Mouse (Mus musculus) cerebellum, postnatal 14 days (tissue): Measurements from ENCODE around the gene Naa11.

Experiments
- DNase-seq, 2 experiments: peaks; one replicate each; pipeline ENCODE4 v3.0.0; 2021; ENCODE audit warnings: mixed read lengths in 2 of 2

Gene Naa11

GRCm38 (mm10) chr5:97392160-97392559 lies at the start of gene Naa11:
TSS of gene Naa11 (minus strand) at chr5:97392379.
- DNase-seq, result no peak

GRCm38 (mm10) chr5:97432512-97432911 lies 40.3 kb upstream of the Naa11 start:
- DNase-seq, result no peak

DNA sequence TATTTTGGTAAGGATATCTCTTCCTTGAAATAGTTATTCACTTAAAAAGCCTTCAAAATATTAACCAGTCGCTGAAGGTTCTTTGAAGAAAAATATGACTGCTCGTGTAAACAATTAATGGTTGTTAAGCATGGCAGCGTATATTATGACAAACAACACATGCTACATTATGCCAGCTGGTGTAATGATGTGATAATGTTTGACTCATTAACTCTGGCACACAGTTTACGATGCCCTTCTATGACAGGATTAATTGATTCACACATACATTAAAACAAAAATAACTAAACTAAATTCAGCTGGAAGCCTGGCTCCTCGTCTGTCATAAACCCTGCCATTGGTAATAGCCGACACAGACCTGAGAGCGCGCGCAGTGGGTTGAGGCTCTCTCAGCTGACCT lies 37.8 kb upstream of the Naa11 start:
- no peak for DNase-seq

DNA sequence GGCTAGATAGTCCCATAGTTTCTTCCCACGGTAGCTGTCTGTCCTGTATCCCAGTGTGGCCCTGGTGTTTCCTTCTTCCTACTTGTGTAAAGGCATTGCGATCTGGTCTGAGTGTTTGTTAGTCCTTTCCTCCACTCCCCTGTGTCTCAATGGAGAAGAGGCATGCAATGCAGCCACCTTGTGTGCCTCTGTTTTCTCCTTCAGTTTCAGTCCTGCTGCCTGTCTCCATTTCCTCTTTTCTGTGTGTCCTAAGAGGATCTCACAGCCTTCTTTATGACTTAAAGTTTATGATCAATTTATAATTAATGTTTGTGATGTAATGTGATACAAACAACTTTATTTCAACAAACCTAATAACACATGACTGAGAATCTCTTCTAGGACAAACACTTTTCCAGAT lies 29.5 kb upstream of the Naa11 start:
- DNase-seq, result no peak

- peak in 1 of 2 experiments; percentile 19 for DNase-seq
Measured at GRCm38 (mm10) chr5:97417185-97417584, 25.0 kb upstream of the Naa11 start.

GRCm38 (mm10) chr5:97415837-97416236 lies 23.7 kb upstream of the Naa11 start:
- DNase-seq, result peak; percentile 73 to 76

DNA sequence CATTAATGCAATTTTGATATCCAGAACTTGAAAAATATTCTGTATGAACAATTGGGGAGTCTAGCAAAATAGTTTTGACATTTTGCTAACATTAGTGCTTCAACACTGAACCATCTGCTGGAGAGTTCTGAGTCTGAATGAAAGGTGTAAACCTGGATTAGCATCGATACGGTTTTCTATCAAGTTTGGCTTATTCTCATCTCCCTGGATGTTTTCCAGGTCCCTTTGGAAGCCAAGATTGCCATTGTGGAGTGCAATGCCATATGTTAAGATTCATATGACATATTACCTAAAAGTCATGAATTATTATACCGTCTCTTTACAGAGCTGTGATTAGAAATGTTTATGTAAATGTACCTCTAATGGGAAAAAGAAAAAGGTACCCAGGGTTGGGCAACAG lies 21.5 kb upstream of the Naa11 start:
- peak; percentile 21 to 61 for DNase-seq

DNA sequence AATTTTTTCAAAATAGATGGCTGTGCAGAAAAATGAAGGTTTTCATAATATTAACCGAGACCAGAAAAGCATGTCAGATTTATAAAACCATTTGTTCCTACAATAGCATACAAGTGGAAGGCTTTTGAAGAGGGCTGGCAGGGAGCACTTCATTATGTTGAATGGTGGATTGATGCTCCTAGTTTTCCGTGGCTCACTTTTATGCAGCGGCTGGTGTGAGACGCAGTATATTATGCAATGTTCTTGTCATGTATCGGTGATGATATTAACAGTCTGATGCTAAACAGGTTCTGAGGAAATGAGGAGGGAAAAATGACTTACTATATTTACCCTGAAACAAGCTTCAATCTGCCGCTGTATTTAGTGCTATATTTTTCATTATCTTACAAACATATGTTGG lies 18.0 kb upstream of the Naa11 start:
- no peak for DNase-seq

DNA sequence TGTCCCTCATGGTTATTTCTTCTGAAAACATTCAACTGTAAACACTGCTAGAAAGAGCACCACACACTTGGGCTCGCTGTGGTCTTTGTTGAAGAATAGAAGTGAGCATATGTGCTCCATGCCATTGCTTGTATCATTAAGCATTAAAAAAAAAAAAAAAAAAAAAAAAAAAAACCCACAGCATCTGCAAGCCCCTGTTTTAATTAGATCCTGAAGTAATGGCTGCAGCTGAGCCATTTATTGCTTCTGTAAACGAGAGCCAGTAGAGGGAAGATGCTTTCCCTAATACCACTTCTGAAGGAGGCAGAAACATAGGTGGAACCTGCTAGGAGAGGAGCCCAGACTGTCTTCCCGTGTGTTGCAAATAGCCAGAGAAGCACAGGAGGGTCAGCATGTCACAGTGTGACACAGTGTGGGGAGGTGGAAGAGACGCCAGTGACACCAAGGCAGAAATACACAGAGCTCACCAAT lies 17.1 kb upstream of the Naa11 start:
- no peak for DNase-seq

DNA sequence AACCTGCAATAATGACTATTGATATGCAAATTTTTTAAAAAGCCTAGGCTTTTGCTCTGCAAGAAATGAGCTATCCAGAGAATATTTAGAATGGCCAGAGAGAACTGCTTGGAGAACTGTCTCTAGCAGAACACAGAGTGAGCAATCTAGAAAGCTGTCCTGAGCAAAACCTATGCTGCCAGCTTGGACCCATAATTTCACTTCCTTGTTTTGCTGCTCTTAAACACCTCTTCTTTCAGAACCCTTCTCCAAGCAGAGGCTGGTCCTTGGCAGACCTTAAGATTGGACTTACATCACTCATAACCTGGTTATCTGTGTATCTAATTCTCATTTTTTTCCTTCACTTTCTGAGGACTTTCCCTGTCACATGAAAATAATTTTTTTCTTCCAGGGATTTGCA lies 8.9 kb upstream of the Naa11 start:
- no peak for DNase-seq

DNA sequence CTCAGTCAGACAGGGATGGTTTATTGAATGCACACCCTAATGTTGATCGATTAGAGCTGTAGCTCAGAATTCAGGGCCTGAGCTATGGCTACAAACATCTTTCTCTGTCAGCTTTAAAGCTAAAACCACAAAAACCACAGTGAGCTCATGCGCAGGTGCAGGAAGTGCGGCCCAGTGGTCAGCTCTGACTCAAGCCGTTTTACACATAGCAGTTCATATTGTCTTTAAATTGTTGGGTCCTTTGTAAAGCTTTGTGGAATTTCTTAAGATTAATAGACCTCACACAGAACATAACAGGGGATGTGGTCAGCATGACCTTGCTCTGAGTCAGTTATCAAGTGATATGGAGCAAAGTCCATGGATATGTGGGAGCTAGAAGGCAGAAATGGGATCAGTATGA lies 5.4 kb upstream of the Naa11 start:
- no peak for DNase-seq

GRCm38 (mm10) chr5:97387622-97388021 lies 4.6 kb downstream of the Naa11 start:
- DNase-seq, result no peak

DNA sequence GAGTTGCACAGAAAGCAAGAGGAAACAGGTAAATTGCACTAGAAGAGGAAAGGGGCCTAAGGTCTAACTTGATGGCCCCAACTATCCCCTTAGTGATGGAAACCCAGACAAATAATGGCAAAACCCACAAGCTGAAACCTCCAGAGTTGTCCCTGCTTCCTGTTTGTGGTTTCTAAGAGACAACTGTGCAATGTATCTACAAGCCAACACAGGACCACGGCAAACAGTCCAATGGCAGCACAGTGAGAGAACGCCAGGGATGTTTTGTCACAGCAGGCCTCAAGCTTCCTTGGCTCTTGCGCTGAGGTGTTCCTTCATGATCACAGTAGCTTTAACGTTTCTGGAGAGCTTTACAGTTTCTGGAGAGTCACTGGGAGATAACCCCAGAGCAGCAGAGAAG lies 7.8 kb downstream of the Naa11 start:
- no peak for DNase-seq

GRCm38 (mm10) chr5:97382548-97383222 lies 9.5 kb downstream of the Naa11 start:
- DNase-seq, result no peak

GRCm38 (mm10) chr5:97379976-97380375 lies 12.2 kb downstream of the Naa11 start:
- no peak for DNase-seq

- DNase-seq, result peak; percentile 80 to 88
Measured at GRCm38 (mm10) chr5:97364781-97365180, 27.4 kb downstream of the Naa11 start.

- DNase-seq, result peak in 1 of 2 experiments; percentile 39
Measured at GRCm38 (mm10) chr5:97364252-97364651, 27.9 kb downstream of the Naa11 start.

- peak in 1 of 2 experiments; percentile 28 for DNase-seq
Measured at GRCm38 (mm10) chr5:97362539-97362938, 29.6 kb downstream of the Naa11 start.

GRCm38 (mm10) chr5:97359104-97359503 lies 33.1 kb downstream of the Naa11 start:
- DNase-seq, result peak in 1 of 2 experiments; percentile 17

- DNase-seq, result no peak
Measured at GRCm38 (mm10) chr5:97356135-97356534, 36.0 kb downstream of the Naa11 start.

DNA sequence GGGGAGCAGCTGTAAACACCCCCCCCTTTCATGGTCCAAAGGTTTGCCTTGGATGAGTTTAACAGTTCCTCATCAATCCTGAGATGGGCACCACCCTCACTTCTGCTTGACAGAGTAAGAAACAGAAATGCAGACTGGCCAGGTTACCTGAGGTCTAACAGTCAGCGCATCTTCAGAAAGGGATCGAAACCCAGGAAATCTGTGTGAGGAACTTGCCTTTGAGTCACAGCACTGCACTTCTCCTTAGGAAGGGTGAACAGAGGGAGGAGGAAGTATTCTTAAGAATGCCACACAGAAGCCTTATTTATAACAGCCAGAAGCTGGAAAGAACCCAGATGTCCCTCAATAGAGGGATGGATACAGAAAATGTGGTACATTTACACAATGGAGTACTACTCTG lies 37.0 kb downstream of the Naa11 start:
- no peak for DNase-seq

DNA sequence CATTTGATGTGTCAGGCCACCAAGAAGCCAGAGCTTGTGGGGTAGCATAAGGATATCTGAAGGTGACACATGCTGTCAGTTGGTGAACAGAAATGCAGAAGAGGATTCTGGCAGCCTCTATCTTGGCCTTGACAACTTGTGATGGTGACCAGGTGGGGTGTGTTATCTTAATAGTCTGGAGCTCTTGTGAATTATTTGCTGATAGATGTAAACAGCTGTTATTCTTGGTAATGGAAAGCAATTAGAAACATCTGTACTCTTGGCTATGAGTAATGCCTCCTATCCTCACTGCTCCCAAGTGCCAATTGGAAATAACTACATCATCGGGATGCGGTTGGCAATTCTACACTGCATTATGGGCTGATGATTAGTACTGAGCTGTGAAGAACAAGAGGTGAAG lies 43.4 kb downstream of the Naa11 start:
- peak in 1 of 2 experiments; percentile 38 for DNase-seq

- DNase-seq, result no peak
Measured at GRCm38 (mm10) chr5:97348310-97348709, 43.9 kb downstream of the Naa11 start.

- peak; percentile 61 to 67 for DNase-seq
Measured at GRCm38 (mm10) chr5:97345732-97346253, 46.4 kb downstream of the Naa11 start.

DNA sequence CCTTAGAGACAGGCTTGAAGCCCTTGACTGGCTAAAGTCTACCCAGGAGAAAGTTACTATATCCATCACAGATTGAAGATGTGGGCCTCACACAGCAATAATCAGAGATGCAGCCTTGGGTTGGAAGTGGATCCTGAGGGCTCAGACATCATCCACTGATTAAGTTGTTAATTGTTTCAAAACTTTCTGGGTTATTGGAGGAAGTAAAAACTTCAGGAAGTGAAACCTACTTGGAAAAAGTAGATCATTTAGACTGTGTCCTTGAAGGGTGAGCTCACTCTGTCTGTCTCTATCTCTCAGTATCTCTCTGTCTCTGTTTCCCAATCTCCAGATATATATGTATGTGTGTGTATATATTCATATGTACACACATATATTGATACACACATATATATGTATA lies 47.0 kb downstream of the Naa11 start:
- DNase-seq, result no peak
